Mouse (Mus musculus): ENCODE results near the gene Tpo. TPM values are rescaled to one million over a fixed set of nuclear protein-coding genes. Genes with fewer than 3 reads are reported as not detected.

Tpo gene
- total RNA-seq, 2 experiments from 2014 or later = not detected

DNA sequence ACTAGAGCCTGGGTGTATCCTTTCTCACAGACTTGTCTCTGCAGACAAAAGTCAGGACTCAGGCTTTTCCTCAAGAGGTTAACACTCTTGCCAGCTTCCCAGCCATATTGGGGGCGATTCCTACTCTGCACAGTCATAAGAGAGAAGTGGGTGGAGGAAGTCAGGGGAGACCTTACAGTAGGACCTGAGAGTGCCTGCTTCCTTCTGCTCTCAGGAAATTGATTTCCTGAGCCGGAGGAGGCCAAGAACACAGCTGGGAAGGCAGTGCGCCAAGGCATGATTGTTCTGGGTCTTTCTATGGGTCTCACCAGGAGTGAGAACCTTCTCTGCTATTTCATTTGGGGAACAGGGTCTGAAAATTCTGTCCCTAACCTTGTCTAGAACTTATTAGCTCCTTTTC is 48.5 kb downstream of the Tpo start:
- intact Hi-C loops (cut with DNase I) = loop anchor here (1.0 kb wide), 1 partner anchor 11 kb away; no protein-coding TSS in a partner anchor
- peak; percentile 19 to 39 for DNase-seq

DNA sequence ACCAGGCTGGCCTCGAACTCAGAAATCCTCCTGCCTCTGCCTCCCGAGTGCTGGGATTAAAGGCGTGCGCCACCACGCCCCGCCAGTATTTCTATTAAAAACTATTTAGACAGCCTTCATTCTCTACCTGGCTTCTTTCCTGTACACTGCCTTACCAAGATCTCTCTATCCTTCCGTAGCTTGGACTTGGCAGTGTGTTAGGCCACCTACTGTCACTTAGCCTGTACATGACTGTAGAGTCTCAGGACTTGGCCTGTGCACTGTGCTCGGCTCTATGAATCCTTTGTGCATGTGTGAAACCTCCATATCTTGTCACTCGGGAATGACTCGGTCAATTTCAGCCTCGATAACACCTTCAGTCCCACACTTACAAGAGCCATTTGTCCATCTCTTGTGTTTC is 55.4 kb downstream of the Tpo start:
- intact Hi-C loops (cut with DNase I) = no loop called here
- no peak for DNase-seq

DNA sequence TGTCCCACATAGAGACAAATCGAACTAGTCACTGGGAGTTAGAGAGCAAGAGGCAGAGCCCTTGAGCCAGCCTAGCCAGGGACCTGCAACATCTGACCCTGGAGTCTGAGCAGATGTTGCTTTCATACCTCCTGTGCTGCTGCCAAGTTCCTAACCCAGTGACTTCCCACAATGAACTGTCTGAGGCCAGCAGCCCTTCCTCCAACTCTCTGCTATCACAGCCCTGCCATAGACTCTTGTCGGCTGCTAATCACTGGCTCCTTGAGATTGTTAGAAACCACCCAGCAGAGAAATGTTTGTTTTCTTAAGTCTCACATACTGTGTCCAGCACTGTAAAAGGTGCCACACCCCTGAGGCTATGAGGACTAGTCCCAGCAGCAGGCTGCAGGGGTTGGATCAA is 56.1 kb downstream of the Tpo start:
- DNase-seq = peak; percentile 32 to 34
- intact Hi-C loops (cut with DNase I) = loop anchor here (1.0 kb wide), 1 partner anchor 84 kb away; no protein-coding TSS in a partner anchor

DNA sequence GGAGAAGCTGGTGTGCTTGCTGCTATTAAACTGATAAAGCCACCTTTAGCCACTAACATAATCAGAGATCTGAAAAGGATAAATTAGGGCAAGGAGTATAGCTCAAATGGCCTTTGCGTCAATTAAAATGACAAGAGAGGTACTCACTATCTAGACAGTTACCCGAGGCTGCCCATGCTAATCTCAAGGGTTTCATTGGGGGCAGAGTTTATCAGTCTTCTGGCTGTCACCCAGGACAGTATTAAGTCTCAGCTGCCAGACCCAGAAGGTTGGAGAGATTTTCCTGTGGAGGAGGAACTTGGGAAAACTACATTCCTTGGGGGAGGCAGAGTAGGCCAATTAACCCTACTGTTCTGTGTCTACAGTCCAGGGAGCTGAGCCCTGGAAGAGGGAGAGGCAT is 63.1 kb downstream of the Tpo start:
- no peak for DNase-seq
- intact Hi-C loops (cut with DNase I) = no loop called here

DNA sequence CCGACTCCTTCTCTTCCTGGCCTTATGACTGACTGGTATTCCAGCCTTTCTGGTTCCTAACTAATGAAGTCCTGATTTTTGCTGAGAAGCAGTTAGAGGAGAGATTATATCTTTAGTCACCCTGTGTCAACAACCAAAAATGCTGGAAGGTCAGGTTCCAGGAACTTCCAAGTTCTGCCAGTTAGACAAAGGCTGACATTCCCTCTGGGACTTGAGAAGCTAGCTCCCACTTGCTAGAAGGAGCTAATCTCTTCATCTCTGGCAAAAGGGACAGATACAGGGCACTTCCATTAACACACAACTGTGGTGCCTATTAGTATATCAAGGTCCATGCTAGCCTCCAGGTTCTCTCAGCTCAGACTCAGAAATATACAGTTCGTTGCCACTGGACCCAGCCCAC is 64.6 kb downstream of the Tpo start:
- DNase-seq = no peak
- intact Hi-C loops (cut with DNase I) = no loop called here

DNA sequence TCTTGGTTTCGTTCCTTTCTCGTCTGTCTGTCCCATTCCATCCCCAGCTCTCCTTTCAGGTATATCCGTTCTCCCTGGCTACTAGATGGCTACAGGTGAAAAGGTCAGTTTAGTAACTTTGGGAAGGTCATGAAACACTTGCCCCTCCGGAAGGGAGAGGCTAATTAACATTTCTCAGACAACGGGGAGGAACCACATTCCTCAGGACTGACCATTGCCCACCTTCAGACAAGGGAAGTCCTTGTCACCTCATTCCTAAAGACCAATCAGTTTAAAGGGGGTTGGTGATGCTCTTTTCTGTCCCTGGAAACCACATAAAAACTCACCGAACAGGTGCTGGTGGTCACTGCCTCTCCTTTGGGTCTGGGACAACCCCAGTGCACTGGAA is 70.3 kb downstream of the Tpo start:
- intact Hi-C loops (cut with DNase I) = no loop called here
- DNase-seq = no peak

DNA sequence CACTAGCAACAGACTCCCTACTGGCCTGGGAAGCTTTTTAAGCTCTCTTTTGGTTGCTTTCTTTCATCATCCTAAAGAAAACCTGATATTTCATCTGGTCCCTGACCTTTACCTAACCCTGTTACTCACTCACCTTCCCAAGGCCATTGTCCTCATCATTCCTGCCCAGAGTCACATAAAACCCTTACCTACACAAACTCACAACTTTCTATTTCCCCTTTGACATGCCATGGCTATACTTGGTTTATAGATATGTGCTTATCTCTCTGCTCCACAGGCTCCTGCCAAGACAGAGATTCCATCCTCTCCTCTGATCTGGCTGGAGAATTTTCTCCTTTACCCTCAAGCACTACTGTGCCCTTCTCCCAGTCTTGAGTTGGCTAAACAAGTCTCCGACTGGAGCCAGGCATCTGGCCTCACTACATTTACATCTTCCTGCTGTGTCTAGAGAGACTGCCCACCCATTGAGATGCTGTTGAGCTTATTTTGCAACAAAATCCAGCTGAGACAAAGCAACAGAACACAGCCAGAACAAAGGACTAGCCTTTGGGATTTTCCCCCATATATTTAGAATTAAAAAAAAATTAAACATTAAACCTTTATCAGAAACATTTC is 70.8 kb downstream of the Tpo start:
- DNase-seq = no peak
- intact Hi-C loops (cut with DNase I) = no loop called here

DNA sequence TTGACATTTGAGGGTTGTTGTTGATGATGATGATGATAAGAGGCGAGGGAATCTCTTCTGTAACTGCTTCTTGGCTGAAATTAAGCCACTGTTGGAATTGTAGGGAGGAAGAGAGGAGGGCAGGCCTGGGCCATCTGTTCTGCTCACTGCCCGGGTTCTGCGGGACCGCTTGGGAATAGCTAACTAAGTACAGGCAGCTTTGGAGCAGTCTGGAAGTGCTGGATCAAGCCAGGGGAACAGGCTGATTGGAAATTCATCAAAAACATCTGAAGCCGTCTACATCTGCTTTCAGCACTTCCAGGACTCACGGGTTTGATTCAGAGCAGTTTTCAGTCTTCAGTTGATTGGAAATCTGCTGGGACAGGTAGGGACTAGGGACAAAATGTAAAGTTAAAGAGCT is 74.4 kb downstream of the Tpo start:
- no peak for DNase-seq
- intact Hi-C loops (cut with DNase I) = no loop called here

DNA sequence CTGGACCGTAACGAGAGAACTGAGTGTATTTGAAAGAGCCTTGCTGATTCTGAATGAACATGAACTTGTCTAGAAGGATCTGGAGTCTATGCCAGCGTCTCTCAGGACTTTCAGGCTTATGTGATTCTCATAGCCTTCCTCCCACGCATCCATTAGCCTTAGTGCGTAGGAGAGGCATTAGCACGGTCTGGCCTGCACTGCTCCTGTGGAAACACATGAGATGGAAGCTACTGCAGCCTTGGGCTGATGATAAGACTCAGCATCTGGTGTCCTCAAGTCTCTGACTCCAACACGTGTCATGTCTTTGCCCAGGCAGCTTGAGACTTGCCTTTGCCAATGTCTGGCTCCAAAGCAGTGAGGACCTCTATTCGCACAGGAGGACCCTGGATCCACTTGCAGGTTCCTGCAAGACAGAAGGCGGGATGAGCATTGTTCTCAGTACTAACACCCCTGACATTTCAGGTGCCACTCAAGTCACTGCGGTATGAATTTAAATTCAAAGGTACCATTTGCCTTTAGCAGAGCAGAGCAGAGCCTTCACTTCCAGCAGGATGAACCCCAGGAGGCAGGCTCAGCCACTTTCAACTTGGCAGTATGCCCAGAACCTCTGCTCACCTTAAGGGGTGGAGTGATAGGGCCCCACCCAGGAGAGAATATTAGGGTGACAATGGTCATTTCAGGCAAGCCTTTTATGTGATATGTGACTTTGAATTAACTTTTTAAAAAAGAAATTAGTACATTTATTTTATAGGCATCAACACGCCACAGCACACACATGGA is 77.5 kb downstream of the Tpo start:
- intact Hi-C loops (cut with DNase I) = loop anchor here (5.0 kb wide), 1 partner anchor 142 kb away; no protein-coding TSS in a partner anchor
- no peak for DNase-seq

DNA sequence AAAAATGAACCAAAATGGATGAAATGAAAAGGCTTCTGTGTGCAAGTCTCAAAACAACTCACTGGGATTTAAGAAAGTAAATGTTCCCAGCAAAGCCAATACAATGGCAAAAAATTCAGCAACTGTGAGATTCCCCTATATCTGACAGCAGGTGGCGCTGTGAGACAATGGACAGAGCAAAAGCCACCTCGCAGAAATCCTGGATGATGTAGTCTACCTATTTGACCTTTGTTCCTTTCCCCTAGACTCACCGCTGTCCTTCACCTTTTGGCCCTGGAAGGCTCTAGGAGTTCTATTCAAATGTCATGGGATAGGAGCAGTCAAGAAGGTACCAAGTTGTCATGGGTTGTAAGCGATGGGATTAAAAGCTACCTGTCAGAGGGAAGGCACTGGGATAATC is 82.2 kb downstream of the Tpo start:
- DNase-seq = peak; percentile 57 to 74
- intact Hi-C loops (cut with DNase I) = loop anchor here (1.0 to 5.0 kb wide), 4 partner anchors 78 to 529 kb away; no protein-coding TSS in a partner anchor

DNA sequence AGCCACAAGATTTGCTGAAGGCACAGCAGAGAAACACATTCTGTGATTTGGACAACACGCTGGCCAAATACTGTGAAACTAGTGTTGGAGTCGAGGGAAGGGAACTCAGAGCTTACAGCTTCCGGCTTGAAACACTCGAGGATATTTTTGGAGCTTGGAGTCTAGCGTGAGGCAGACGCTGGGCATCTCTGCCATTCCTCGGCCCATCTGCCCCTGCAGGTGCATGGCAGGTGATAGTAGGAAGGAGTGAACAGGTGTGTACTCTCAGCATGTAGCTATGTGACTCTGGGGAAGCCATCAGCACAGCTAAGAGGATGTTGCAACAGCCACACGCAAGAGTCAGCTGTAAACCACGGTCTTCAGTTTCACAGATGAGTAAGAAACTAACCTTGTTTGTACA is 82.6 kb downstream of the Tpo start:
- intact Hi-C loops (cut with DNase I) = loop anchor here (1.0 to 10.0 kb wide), 5 partner anchors 78 to 845 kb away; no protein-coding TSS in a partner anchor
- DNase-seq = no peak

DNA sequence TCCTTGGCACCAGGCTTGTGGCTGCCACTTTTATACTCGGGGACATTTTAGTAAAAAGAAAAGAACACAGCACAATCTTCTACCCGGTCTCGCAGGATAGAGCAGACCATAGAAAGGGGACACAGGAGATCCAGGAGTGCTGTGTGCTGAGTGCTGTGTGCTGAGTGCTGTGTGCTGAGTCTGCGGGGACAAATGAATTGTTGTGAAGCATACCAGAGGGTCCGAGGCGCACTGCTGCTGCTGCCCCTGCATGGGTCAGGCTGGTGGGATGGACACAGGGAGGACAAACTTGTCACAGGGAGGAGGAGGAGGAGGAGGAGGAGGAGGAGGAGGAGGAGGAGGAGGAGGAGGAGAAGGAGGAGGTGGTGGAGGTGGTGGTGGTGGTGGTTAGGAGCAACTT is 83.6 kb downstream of the Tpo start:
- intact Hi-C loops (cut with DNase I) = loop anchor here (10.0 kb wide), 1 partner anchor 846 kb away; no protein-coding TSS in a partner anchor
- no peak for DNase-seq

DNA sequence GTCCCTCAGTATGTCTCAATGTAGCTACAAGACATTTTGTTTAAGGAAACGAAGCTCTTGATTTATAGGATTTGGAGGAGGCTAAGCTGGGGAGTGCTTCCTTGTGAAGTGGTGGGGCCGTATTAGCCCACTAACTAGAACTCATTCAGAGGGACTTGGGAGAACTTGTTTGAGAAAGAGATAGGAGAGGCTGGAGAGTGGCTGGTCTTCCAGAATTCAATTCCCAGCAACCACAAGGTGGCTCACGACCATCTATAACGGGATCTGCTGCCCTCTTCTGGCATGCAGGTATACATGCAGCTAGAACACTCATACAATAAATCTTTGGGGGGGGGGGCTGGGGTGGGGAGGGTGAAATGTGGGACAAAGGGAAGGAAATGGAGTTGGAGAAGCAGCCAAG is 92.3 kb downstream of the Tpo start:
- intact Hi-C loops (cut with DNase I) = loop anchor here (1.0 to 10.0 kb wide), 3 partner anchors 115 to 855 kb away; no protein-coding TSS in a partner anchor

DNA sequence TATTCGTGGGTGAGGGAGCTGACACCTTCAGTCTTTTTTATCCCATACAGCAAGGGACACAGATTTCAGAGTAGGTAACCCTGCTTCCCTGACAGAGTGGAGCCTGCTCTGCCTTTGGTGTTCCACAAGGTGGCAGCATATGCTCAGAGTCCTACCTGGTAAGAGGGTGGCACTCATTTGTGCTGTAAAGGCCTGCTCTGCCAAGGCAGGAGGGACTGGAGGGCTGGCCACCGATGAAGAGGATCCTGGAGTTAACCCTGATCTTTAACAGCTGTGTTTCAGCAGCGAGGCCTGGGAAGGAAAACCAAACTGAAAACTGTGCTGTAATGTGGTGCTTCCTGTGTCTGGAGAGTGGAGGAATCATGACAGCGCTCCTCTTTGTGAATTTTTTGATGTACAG is 92.9 kb downstream of the Tpo start:
- DNase-seq = peak; percentile 71 to 76

More for the DNA sequence above, 92.3 kb downstream of the Tpo start:
- peak; percentile 62 to 76 for DNase-seq

DNA sequence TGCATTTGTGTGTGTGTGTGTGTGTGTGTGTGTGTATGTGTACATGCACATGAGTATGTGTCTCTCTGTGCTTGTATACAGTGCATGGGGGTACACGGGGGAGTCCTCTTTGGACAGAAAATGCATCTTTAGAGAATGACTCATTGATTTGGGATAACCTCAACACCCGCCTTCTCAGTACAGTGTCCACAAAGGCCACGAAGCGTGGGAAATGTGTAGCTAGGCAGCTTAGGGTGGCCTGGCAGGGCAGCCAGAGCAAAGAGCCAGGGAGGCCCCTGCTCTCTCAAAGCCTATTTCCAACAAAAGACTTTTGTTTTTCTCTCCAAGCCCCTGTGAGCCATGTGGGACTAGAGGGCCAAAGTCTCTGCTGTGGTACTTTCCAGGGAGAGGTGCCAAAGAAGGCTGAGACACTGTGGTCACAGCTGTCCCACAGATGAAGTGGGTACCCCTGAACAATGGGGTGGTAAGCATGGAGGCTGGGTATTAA is 95.8 kb downstream of the Tpo start:
- DNase-seq = peak; percentile 46 to 57
- intact Hi-C loops (cut with DNase I) = no loop called here

More for the DNA sequence above, 92.9 kb downstream of the Tpo start:
- intact Hi-C loops (cut with DNase I) = no loop called here

DNA sequence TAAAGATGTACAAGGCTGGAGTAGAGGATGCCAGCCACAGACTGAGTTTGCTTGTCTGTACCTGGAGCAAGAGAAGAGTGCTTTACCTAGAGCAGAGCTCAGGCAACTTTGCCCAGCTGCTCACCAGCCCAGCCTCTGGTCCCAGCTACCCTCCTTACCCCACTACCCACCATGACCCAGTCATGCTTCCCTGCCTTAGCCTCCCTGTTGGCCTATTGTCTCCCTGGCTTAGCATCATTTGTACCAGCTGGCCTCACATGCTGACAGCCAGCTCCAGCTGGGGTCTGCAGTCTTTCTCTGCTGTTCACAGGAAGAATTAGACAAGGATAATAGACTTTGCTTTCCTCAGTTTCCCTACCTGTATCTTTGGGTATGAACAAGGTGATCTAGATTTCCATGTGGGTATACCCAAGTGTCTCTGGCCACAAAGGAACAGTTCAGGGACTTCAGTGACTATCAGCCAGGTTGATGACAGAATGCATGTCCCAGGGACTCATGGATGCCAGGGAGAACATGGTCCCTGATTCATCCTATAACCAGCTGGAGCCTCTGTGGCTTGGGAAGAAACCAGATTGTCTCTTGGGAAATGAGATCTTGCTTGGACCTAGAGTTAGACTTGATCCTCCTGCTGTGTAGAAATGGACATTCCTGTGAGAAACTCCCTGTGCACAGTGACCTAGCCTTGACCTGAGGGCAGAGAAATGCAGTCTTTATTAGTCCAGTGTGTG is 96.4 kb downstream of the Tpo start:
- intact Hi-C loops (cut with DNase I) = no loop called here
- DNase-seq = peak; percentile 54 to 72

DNA sequence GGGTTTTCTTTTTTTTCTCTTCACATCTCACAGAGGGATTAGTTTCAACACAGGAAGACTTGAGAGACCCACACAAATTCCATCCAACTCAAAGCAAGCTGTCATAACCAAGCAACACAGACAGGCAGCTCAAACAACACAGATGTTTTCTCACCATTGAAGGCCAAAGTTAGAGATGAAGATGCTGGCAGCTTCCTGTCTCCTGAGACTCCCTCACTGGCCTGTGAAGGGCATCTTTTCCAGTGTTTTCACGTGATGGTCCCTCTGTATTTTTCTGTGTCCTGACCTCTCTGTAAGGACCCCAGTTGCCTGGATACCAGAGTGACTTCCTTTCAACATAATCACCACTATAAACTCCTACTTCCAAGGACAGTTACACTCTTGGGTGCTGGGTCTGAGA is 97.0 kb downstream of the Tpo start:
- peak; percentile 66 to 74 for DNase-seq
- intact Hi-C loops (cut with DNase I) = no loop called here

DNA sequence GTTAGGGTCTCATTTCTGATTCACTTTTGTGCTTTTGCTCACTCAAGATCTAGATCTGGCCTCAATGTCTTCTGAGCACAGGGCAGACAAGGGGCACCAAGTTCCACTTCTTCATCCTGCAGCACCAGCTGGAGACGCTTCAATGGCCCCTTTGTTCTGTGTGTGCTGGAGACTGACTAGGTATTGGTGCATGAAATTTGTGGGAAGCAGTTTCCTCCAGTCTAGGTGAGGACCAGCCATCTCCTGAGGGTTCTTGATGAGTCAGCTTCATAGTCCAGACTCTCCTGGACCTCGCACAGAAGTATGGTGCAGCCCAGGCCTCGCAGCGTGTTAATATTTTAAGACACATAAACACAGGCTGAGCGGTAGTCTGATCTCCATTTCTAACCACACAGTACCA is 97.7 kb downstream of the Tpo start:
- intact Hi-C loops (cut with DNase I) = no loop called here
- DNase-seq = no peak

DNA sequence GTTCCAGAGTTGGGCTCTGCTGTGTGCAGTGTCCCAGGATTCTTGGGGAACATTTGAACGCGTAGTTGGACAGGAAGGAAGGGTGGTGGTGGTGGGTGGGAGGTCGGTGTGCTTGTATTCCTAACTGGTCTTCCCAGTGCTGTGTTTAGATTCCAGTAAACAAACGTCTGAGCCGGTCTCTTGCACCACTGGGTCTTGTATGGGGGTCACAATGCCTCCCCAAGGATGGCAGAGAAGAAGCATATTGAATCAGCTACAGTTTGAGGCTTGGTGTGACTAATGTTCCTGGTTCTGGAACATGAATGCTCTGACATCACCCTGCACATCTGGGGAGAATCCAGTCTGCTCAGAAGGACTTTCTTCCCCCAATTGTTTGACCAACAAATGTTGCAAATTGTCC is 101.9 kb downstream of the Tpo start:
- intact Hi-C loops (cut with DNase I) = no loop called here
- no peak for DNase-seq

DNA sequence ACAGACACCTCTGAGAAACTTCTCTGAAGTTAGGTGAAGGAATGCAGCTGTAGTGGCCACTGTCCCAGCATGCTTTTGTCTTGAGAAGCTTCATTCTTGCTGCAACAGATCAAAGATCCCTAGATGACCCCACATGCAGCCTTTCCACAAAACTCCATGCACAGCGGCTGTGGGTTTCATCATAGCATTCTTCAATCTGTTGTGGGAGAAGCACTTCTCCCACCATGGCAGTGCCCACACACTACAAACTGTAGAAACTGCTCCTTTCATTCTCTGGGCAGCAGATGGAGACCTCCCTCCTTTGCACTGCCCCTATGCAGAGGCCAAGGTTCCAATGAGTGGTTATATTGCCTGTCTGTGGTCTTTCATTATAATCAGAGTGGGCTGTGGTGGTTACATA is 103.3 kb downstream of the Tpo start:
- no peak for DNase-seq
- intact Hi-C loops (cut with DNase I) = no loop called here

DNA sequence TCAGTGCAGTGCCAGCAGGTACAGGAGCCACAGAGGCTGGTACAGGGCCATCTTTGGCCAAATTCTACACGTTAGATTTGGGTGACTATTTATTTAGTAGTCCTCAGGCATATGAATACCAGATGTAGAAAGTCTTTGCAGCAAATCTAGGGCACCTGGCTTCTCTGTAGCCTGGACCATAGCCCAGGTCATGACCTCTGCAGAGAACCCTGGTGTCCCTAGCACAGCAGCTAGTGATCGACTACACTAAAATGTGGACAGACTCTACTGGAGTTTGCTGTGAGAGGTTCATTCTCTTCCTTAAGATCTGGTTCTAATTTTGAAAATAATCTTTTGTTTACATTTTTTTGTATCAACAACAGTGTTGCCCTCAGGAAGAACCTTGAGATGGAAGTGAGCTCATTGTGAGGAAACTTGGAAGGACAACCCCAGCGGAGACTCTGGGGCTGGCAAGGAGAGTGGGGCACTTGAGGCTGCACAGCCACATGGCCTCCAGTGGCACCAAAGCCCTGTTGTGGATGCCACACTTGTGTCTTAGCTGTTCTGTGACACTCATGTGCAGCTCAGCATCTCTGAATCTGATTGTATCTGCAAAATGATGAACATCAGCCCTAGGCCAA is 104.6 kb downstream of the Tpo start:
- no peak for DNase-seq
- intact Hi-C loops (cut with DNase I) = no loop called here

Data from heart, postnatal 10 days (tissue).